Mouse (Mus musculus) urinary bladder, adult 2 months (tissue): ENCODE data around the gene Iqschfp. TPM values are rescaled to one million over a fixed set of nuclear protein-coding genes. Genes with fewer than 3 reads are reported as not detected.

Experiments used
- DNase-seq: peaks from one replicate; pipeline ENCODE4 v3.0.0; 2022; ENCODE audit warnings: low spot score
- polyA plus RNA-seq: library from polyadenylated mRNA; depleted of rRNA; stranded (reverse); fragments of >200 nt; gene quantifications from 2 replicates; pipeline ENCODE4 v1.2.3, GENCODE M21; 2012; rRNA removed

The Iqschfp gene
- polyA plus RNA-seq, 1 experiment = not detected

DNA sequence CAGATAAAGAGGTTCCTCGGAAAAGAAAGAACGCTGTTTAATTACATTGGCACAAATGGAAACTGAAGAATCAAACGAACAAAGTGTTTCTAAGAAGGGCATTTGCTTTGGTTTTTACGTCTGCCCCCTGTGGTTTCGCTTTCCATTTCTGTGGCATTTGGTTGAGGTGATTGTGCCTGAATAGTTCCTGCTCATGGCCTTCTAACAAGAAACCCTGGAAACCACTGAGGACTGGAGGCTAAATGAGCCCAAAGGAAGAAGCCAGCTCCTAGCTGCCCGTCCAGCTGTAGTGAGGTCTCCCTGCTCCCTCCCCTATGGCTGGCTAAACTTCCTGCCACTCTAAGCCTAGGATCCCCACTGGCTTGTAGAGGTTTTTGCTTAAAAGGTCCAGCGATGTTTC, 745.9 kb downstream of the Iqschfp start:
- no peak for DNase-seq

DNA sequence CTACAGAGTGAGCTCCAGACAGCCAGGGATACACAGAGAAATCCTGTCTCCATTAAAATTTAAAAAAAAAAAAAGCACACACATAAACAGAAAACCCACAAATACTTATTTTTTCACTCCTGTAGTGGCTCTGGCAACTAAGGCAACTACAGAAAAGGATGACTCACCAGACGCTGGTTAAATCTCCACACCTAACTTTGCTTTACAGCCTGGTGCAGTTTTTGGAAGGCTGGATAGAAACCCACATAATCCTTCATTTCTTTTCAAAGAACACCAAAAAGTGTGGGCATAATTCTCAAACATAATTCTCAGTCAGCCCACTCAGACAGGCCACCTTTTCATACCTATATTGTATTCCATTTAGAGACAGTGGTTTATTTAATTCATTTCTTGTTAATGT, 746.7 kb downstream of the Iqschfp start:
- DNase-seq = no peak

DNA sequence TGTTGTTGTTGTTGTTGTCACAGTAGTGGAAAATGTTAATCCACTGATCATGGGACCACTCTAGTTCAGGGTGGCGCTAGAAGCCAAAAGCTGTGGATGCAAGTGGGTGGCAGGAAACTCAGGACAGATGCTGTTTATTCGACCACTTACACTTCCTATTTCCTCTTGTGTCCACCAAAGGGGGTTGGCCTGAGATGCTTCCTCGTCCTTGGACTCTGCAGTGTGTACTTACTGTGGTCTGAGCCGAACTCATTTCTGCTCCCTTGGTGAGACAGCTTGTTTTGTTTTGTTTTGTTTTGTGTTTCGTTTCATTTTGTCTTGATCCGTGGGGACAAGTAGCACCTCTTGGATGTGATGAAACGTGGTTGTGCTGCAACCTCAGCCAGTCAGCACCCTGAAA, 750.9 kb downstream of the Iqschfp start:
- DNase-seq = no peak

GRCm38 (mm10) chr3:68646387-68647130, 754.5 kb downstream of the Iqschfp start:
- DNase-seq = no peak

GRCm38 (mm10) chr3:68647282-68647681, 755.2 kb downstream of the Iqschfp start:
- DNase-seq = no peak

DNA sequence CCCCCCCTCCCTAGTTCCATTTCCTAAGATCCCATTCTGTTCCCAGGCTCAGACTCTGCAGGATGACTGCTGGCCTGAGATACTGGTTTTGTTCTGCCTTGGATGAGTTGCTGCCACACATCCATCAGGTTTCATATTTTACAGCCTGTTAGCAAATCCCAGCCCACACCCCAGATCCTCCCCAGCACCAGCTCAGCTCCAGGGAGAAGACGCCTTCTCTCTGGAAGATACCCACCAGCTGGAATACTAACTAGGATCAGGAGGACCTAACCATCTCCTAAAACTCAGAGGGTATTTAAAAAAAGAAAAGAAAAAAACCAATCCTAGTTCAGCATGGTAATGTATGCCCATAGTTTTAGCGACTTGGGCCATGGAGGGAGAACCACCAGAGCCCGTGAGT, 758.2 kb downstream of the Iqschfp start:
- DNase-seq = no peak

DNA sequence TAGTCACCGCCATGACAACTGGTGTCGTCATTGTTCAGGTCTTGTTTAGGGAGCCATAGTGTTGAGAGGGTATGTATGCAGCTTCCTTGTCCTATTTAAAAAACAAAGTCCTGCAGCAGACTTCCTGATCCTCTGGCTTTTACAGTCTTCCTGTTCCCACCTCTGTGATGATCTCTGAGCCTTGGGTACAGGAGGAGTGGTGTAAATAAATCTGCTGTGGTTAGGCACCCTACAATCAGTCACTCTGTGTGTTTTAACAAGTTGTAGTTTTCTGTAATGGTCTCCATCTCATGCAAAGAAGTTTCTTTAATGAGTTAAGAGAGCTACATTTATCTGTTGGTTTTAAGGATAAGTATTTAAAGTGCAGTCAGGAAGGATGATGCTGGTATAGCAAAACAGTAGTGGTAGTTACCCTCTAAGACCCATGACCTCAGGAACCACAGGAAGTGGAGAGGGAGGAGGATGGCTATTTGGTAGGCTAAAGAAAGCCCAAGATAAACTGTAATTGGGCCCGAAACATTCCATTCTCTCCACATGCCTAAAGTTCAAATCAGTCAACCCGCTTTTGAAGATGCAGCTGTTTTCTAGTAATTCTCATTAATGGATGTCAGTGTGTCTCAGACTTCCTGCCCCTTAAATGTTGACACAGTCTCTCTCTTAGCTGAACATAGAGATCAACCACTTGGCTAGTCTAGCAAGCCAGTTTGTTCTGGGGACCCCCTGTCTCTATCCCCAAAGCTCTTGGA, 764.7 kb downstream of the Iqschfp start:
- DNase-seq = no peak

DNA sequence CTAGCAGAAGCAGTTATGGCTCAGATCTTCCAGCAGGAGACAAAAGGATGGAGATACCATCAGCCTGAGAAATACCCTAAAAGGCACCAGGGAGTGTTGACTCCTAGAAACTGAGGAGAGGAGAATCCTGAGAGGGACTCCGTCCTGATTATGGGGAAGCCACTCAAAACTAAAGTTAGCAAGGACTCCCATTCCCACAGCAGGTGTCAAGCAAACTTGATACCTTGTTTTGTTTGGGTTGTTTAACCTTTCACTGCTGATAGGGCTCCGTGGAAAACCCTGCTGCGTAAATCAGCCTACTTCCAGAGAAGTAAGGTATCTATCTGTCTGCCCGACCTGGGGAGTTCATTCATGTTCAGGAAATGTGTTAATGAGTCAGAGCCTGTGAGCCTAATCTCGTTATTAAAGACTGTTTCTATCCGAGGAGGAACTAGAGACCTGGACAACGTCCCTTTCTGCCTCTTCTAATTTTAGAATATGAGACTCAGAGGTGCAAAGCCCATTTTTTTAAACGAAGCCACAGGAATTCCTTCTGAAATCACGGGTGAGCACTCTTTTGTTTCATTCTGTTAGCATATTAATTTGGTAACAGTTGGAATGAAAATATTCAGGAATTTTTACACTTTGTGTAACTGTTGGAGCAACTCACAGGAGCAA, 765.7 kb downstream of the Iqschfp start:
- DNase-seq = no peak

- no peak for DNase-seq
Observed at GRCm38 (mm10) chr3:68659996-68660395, 768.0 kb downstream of the Iqschfp start.

GRCm38 (mm10) chr3:68660538-68660937, 768.5 kb downstream of the Iqschfp start:
- DNase-seq = no peak

DNA sequence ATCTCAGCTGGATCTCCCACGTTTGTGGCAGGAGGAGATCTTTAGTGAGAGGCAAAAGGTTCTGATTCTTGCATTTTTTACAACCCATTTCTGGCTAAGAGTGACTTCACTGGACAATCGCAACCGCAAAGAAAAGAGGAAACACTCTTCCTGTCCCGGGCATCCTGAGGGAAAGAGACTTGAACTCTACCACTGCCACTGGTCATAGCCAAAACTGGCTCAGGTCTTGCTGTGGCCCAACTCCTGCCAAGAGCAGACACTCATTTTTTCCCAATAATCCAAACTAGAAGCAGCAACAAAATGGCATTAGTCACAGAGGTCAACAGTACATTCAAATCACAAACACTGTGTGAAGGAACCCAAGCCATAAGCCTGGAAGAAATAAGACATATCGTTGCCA, 770.4 kb downstream of the Iqschfp start:
- no peak for DNase-seq

DNA sequence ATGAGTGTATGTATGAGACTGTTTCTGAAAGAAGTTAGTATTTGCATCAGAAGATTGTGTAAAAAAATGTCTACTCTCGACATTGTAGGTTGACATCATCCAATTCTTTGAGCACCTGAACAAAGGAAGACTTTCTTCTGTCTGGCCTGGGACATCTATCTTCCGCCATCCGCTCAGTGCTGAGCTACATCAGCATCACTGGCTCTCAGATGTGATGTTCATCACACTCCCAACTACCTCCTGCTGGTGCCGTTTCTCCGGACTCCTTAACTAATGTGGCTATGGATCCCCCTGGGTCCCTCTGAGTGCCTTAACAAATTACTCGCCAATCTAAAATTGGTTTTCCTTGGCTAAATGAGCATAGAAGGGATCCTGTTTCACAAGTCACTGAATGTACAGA, 772.3 kb downstream of the Iqschfp start:
- no peak for DNase-seq

DNA sequence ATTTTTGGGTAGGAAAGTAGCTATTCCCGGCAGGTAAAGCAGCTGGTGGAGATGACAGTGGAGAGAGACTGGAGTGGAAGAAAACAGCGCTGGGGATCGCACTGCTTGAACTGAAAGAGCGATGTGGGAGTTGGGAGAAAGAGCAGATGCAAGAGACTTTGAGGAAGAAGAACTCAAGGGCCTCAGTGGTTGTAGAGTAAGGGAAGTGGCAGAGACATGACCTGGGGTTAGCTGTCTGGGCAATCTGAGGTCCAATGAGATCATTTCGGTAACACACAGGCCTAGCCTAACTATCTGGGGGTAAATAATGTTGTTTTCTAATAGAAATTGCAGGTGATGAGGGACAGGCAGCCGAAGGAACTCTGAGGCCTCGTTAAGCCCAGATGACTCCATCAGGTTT, 774.3 kb downstream of the Iqschfp start:
- DNase-seq = no peak

- DNase-seq = no peak
Observed at GRCm38 (mm10) chr3:68667852-68668251, 775.8 kb downstream of the Iqschfp start.

DNA sequence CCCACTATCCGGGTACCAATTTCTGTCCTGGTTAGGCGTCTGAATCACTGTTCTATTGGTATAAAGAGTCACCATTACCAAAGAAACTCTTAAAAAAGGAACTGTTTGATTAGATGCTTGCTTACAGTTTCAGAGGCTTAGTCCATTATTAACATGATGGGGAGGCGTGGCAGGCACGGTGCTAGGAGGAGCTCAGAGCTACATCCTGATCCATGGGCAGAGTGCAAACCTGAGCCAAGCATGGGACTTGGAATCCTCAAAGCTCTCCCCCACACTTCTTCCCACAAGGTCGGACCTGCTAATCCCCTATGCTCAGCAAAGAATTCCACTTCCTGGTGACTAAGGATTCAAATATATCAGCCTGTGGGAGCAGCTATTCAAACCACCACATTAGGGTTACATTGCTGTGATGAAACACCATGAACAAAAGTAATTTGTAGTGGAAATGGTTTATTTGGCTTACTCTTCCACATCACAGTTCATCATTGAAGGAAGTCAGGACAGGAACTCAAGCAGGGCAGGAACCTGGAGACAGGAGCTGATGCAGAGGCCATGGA, 777.5 kb downstream of the Iqschfp start:
- DNase-seq = no peak

DNA sequence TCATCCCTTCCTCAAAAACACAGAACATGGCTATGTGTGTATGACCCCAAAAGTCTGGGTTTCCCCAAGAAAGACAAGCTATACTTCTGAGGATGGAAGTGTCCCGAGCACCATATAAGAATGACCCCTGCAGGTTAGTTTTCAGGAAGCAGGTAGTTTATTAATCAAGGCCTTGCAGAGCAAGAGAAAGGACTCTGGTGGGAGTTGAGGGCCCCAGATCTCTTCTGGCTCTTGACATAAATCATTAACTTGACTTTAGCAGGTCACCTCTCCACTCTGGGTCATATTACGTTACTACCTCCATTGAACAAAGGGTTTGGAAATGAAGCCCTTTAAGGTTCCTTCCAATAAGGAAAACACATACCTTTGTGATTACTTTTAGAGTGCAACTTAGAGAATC, 782.7 kb downstream of the Iqschfp start:
- no peak for DNase-seq

- DNase-seq = no peak
Observed at GRCm38 (mm10) chr3:68675216-68675835, 783.3 kb downstream of the Iqschfp start.

Other genes starting within 250 kb of the Iqschfp start
- not detected in 2 replicates for gene Iqcj, start within 50 bp of the Iqschfp start, polyA plus RNA-seq
- 43.0 and 47.3 TPM in 2 replicates for gene Schip1, start 172.6 kb downstream of the Iqschfp start, polyA plus RNA-seq